Comparison of ENCODE assay signal across 8 mouse cellular contexts in genomic region chr7:130265319-130266165, GRCm38 (mm10).
A peak's percentile ranks its signal among the peaks of the same experiment; 100 is the strongest.
DNase-seq lines count a peak whose midpoint lies in the region; ATAC-seq and TF ChIP-seq lines count a peak whose summit lies in the region.

No protein-coding gene starts in this region.

- H3K27ac ChIP-seq in testis, adult 2 months (ENCODE audit: control insufficient read depth, insufficient read depth, low read depth, low read length), result no peak overlapping the region
- H3K27ac ChIP-seq in forebrain, embryonic 11.5 days (ENCODE audit: low read depth, low read length), result peak overlapping the region; percentile 88
- peak overlapping the region; percentile 89 for H3K27ac ChIP-seq in hindbrain, embryonic 12.5 days
- H3K27ac ChIP-seq in midbrain, embryonic 16.5 days (ENCODE audit: low read length), result peak overlapping the region; percentile 77

- H3K4me1 ChIP-seq in testis, adult 2 months (ENCODE audit: control insufficient read depth, insufficient read depth, low read length), result peaks cover 24% of the 10 kb centered on the region
- peaks cover 53% of the 10 kb centered on the region for H3K4me1 ChIP-seq in forebrain, embryonic 11.5 days (replicated peaks; ENCODE audit: control insufficient read depth, insufficient read depth, low read length)
- H3K4me1 ChIP-seq in hindbrain, embryonic 12.5 days, result peaks cover 63% of the 10 kb centered on the region
- peaks cover 46% of the 10 kb centered on the region for H3K4me1 ChIP-seq in midbrain, embryonic 16.5 days (ENCODE audit: control insufficient read depth, insufficient read depth, low read length)

- no peaks in the 10 kb centered on the region for H3K9me3 ChIP-seq in forebrain, embryonic 11.5 days (ENCODE audit: control insufficient read depth, low read length)
- no peaks in the 10 kb centered on the region for H3K9me3 ChIP-seq in hindbrain, embryonic 12.5 days (replicated peaks)
- H3K9me3 ChIP-seq in midbrain, embryonic 16.5 days (replicated peaks; ENCODE audit: control insufficient read depth, low read length, poor library complexity, severe bottlenecking), result no peaks in the 10 kb centered on the region; the same call in 1 of the 2 replicates

- no peak for TF ChIP-seq CTCF in testis, adult 2 months (IDR thresholded peaks at IDR 0.05; ENCODE audit: control insufficient read depth, insufficient read depth, insufficient replicate concordance, low read depth, low read length)

- DNase-seq in testis, postnatal 14 days (ENCODE audit: low spot score), result no peak
- peak; percentile 69 for DNase-seq in forebrain, embryonic 11.5 days (ENCODE audit: low spot score)
- peak; percentile 36 for DNase-seq in left cerebral cortex, postnatal 4 days
- DNase-seq in urinary bladder, postnatal 36 days (ENCODE audit: low spot score in 2 of 2), result peak; percentile 32 to 40

- under 1% methylated on average over 58 of the region's 58 CpGs for WGBS in forebrain, embryonic 11.5 days
- WGBS in hindbrain, embryonic 12.5 days, result 1% methylated on average over 52 of the region's 58 CpGs
- WGBS in midbrain, embryonic 16.5 days, result under 1% methylated on average over 54 of the region's 58 CpGs

- peak overlapping the region; percentile 83 for H3K4me3 ChIP-seq in testis, adult 2 months (ENCODE audit: control insufficient read depth, low read depth, low read length)
- H3K4me3 ChIP-seq in forebrain, embryonic 11.5 days (ENCODE audit: low read depth, low read length), result peak overlapping the region; percentile 54
- peak overlapping the region; percentile 72 for H3K4me3 ChIP-seq in hindbrain, embryonic 12.5 days
- peak overlapping the region; percentile 64 for H3K4me3 ChIP-seq in midbrain, embryonic 16.5 days (ENCODE audit: low read depth, low read length)

- peak overlapping the region; percentile 57 for H3K4me2 ChIP-seq in forebrain, embryonic 11.5 days (ENCODE audit: low read depth, low read length, severe bottlenecking)
- H3K4me2 ChIP-seq in hindbrain, embryonic 12.5 days (replicated peaks), result peak overlapping the region; percentile 91
- peak overlapping the region; percentile 97 for H3K4me2 ChIP-seq in midbrain, embryonic 16.5 days (ENCODE audit: low read length)

- H3K27me3 ChIP-seq in testis, adult 2 months (ENCODE audit: control insufficient read depth, insufficient read depth, low read length), result no peaks in the 10 kb centered on the region
- peaks cover 11% of the 10 kb centered on the region for H3K27me3 ChIP-seq in forebrain, embryonic 11.5 days (ENCODE audit: control insufficient read depth, insufficient read depth, low read length)
- H3K27me3 ChIP-seq in hindbrain, embryonic 12.5 days, result 0 out of 2 replicates have a peak, but pooled peaks cover 8% of the 10 kb centered on the region
- peaks cover 3% of the 10 kb centered on the region; the same call in 1 of the 2 replicates for H3K27me3 ChIP-seq in midbrain, embryonic 16.5 days (ENCODE audit: control insufficient read depth, insufficient read depth, low read depth, low read length)

- peak overlapping the region; percentile 91 for H3K9ac ChIP-seq in forebrain, embryonic 11.5 days (ENCODE audit: low read length)
- H3K9ac ChIP-seq in hindbrain, embryonic 12.5 days, result peak overlapping the region; percentile 87
- H3K9ac ChIP-seq in midbrain, embryonic 16.5 days (ENCODE audit: low read depth, low read length), result peak overlapping the region; percentile 76

- TF ChIP-seq POLR2A in testis, adult 2 months (IDR thresholded peaks at IDR 0.05; ENCODE audit: control insufficient read depth, low read depth, low read length), result no peak

- ATAC-seq in forebrain, embryonic 11.5 days (replicated peaks; ENCODE audit: low FRiP score), result peak; percentile 11; the same call in 1 of the 2 replicates
- peak; percentile 26 for ATAC-seq in hindbrain, embryonic 12.5 days (ENCODE audit: low FRiP score)
- ATAC-seq in midbrain, embryonic 16.5 days, result peak; percentile 7; the same call in 1 of the 2 replicates
- ATAC-seq in monocyte, adult 5-6 weeks (replicated peaks; ENCODE audit: insufficient number of reproducible peaks, low FRiP score, low TSS enrichment, poor library complexity, severe bottlenecking), result no peak

- no peaks in the 10 kb centered on the region for H3K36me3 ChIP-seq in testis, adult 2 months (ENCODE audit: control insufficient read depth, insufficient read depth, low read length)
- no peaks in the 10 kb centered on the region; the same call in 1 of the 2 replicates for H3K36me3 ChIP-seq in forebrain, embryonic 11.5 days (ENCODE audit: control insufficient read depth, insufficient read depth, low read length)
- H3K36me3 ChIP-seq in hindbrain, embryonic 12.5 days, result no peaks in the 10 kb centered on the region
- H3K36me3 ChIP-seq in midbrain, embryonic 16.5 days (ENCODE audit: control insufficient read depth, insufficient read depth, low read length), result no peaks in the 10 kb centered on the region

- intact Hi-C loops in left cerebral cortex, postnatal 4 days (cut with DNase I), result loop anchor here (5.0 to 10.0 kb wide), 3 partner anchors 109 to 481 kb away; no protein-coding TSS in a partner anchor
